Mouse (Mus musculus) heart, embryonic 14.5 days (tissue): ENCODE measurements at regions not wholly inside any gene's neighbourhood (a gene's known extent, or its start where the extent isn't known, plus 50 kb on each side); places are given as distances from the start of the nearest gene placed in this dataset.

Source experiments
- ATAC-seq: fragments of 200-750 bp; cut with Nextera tagmentation; 2 replicates; pipeline ENCODE4 v1.8.0; 2017; ENCODE audit warnings: low read depth, moderate TSS enrichment; ENCODE audit not compliant: insufficient number of reproducible peaks, insufficient read depth, low FRiP score
- H3K27ac ChIP-seq, 2 experiments: fragments of 200-500 bp in 1 of 2; fragments of 300-500 bp in 1 of 2; sonication (generic) in 1 of 2; replicated peaks in 1 of 2; 2 replicates each; pipeline ENCODE4 v1.5.1; 2012 to 2014; ENCODE audit warnings: low read depth in 2 of 2, low read length in 2 of 2, control low read depth in 1 of 2, mild to moderate bottlenecking in 1 of 2, mixed read lengths in 1 of 2; ENCODE audit not compliant: control insufficient read depth in 1 of 2, insufficient read depth in 1 of 2
- H3K27me3 ChIP-seq: fragments of 300-500 bp; sonication (generic); 2 replicates; pipeline ENCODE4 v1.6.1; 2014; ENCODE audit warnings: mild to moderate bottlenecking, low read length, control low read depth; ENCODE audit not compliant: control insufficient read depth, insufficient read depth
- H3K36me3 ChIP-seq: fragments of 300-500 bp; sonication (generic); 2 replicates; pipeline ENCODE4 v1.6.1; 2014; ENCODE audit warnings: mild to moderate bottlenecking, control low read depth, low read length, mixed read lengths; ENCODE audit not compliant: control insufficient read depth, insufficient read depth
- H3K4me1 ChIP-seq, 2 experiments: fragments of 200-500 bp in 1 of 2; fragments of 300-500 bp in 1 of 2; sonication (generic) in 1 of 2; 2 replicates each; pipeline ENCODE4 v1.6.1; 2012 to 2014; ENCODE audit warnings: low read length in 2 of 2, control low read depth in 1 of 2, mixed read lengths in 1 of 2; ENCODE audit not compliant: control insufficient read depth in 2 of 2, insufficient read depth in 2 of 2
- H3K4me2 ChIP-seq: fragments of 300-500 bp; sonication (generic); 2 replicates; pipeline ENCODE4 v1.6.1; 2014; ENCODE audit warnings: mild to moderate bottlenecking, low read length
- H3K4me3 ChIP-seq, 2 experiments: fragments of 200-500 bp in 1 of 2; fragments of 300-500 bp in 1 of 2; sonication (generic) in 1 of 2; 2 replicates each; pipeline ENCODE4 v1.5.1; 2012 to 2014; ENCODE audit warnings: low read length in 2 of 2, mild to moderate bottlenecking in 2 of 2, control low read depth in 1 of 2, low read depth in 1 of 2, moderate library complexity in 1 of 2; ENCODE audit not compliant: control insufficient read depth in 1 of 2, insufficient read depth in 1 of 2
- H3K9ac ChIP-seq: fragments of 300-500 bp; sonication (generic); 2 replicates; pipeline ENCODE4 v1.6.1; 2014; ENCODE audit warnings: mild to moderate bottlenecking, low read length
- H3K9me3 ChIP-seq: fragments of 300-500 bp; sonication (generic); 2 replicates; pipeline ENCODE4 v1.6.1; 2016; ENCODE audit warnings: low read length, control low read depth; ENCODE audit not compliant: control insufficient read depth
- WGBS: fragments of 180-500 bp; shearing (Covaris S2); extraction: QIAGEN DNeasy Blood & Tissue Kit; methylation state at CpG from one replicate; pipeline ENCODE4 v1.1.7; 2014; 5-methylcytosine and 5-hydroxymethylcytosine counted together

DNA sequence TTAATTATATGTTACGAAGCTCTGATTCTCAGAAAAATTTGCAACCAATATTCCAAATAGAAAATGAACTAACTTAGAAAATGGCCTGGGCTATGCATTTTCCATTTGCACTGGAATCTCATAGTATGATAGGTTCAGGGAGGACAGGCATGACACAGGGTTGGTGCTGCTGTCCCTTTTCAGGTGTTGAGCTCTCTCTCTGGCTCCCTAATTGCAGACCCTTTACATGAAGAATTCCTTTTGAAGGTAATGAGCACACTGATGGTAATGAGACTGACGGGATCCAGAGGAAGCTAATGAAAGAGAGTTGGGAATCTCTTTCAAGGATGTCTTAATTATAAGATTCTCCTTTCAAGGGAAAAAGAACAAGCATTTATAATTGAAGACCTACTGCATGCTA lies 87.6 kb downstream of the Serpinb8 start:
- Histone ChIP-seq H3K4me3 (no peak overlapping the region), H3K36me3 (no peaks in the 10 kb centered on the region), H3K27ac (no peak overlapping the region), H3K9me3 (no peaks in the 10 kb centered on the region), H3K9ac (no peak overlapping the region), H3K27me3 (no peaks in the 10 kb centered on the region), H3K4me1 (no peaks in the 10 kb centered on the region), H3K4me2 (no peak overlapping the region)
- no peak for ATAC-seq
- WGBS, result 76% methylated on average over 2 of the region's 2 CpGs

DNA sequence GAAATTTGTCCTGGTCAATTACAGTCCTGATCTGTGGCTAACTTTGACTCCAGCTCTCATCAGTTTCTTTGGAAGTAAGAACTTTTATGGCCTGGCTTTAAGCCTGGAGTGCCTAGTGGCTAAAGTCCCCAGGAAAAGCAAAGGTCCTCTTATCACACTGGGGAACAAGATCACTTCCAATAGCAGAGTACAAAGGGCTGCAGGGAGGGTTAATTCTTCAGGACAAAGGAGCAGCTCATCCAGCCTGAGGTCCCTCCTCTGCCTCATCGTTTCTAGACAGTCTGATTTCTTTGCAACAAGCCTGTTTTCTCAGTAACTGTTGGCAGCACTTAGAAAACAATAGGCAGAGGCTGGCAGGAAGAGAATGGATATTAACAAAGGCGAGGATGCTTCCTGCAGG lies 107.1 kb downstream of the Serpinb8 start:
- no peak overlapping the region for H3K9ac ChIP-seq
- no peak overlapping the region for H3K4me3 ChIP-seq
- no peaks in the 10 kb centered on the region for H3K4me1 ChIP-seq
- no peak for ATAC-seq
- no peaks in the 10 kb centered on the region for H3K9me3 ChIP-seq
- H3K27me3 ChIP-seq, result no peaks in the 10 kb centered on the region
- H3K27ac ChIP-seq, result no peak overlapping the region
- WGBS, result 43% methylated on average over 2 of the region's 2 CpGs
- no peak overlapping the region for H3K4me2 ChIP-seq
- H3K36me3 ChIP-seq, result no peaks in the 10 kb centered on the region

DNA sequence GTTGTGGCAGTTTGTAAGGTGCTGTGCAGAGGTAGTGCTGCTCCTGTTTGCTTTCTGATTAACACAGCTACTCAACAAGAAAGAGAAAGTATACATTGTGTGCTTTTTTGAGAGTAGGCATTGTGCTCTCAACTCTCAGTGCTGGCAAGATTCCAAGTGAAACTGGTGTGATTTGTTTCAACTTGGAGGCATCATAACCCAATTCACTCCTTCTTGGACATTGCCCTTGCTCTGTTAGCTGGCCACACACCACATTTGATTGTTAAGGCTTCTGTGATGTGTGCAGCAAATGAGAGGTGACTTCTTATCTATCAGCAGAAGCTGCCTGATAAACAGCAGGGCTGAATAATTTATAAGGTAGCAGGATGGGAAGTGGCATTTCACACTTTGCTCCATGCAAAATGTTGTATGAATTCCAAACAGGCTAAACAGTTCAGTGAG lies 116.3 kb downstream of the Serpinb8 start:
- Histone ChIP-seq H3K4me3 (no peak overlapping the region), H3K36me3 (no peaks in the 10 kb centered on the region), H3K9me3 (no peaks in the 10 kb centered on the region), H3K27ac (no peak overlapping the region), H3K4me2 (no peak overlapping the region), H3K27me3 (no peaks in the 10 kb centered on the region), H3K9ac (no peak overlapping the region), H3K4me1 (no peaks in the 10 kb centered on the region)
- ATAC-seq, result no peak

DNA sequence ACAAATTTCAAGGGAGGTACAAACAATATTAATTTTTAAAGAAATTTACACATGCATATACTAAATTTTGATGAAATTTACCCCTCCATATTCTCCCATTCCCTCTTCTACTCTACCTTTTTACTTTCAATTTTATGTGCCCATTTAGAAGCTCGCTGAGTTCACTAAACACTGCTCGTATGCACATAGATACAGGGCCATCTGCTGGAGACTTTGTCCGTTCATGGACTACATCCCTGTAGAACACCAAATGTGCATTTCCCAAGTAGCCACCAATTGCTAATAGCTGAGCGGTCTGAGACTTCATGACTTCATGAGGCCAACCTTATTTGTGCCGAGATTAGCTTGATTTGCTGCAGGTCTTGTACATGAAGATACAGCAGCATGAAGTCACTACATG lies 118.8 kb downstream of the Serpinb8 start:
- Histone ChIP-seq H3K4me3 (no peak overlapping the region), H3K9me3 (no peaks in the 10 kb centered on the region), H3K27ac (no peak overlapping the region), H3K4me2 (no peak overlapping the region), H3K36me3 (no peaks in the 10 kb centered on the region), H3K4me1 (no peaks in the 10 kb centered on the region), H3K9ac (no peak overlapping the region), H3K27me3 (no peaks in the 10 kb centered on the region)
- ATAC-seq, result no peak
- whole genome bisulfite sequencing, result 77% methylated on average over 5 of the region's 5 CpGs

DNA sequence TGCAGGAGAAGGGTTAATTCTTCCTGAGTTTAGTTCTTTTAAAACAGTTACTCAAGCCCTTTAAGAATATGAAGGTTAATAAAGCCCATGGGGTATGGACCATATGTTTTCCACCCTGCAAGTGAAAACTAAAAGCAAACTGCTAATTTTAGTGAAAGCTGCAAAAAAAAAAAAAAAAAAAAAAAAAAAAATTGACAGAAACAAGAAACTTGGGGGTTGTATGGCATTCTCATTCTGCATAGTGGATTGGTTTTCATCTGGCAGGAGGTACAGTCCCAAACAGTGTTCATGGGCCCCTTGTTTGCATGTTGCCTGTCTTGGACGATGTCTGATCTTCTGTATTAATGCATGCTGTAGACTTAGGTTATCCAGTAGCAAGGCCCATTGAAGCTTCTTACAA lies 125.1 kb downstream of the Serpinb8 start:
- WGBS, result 82% methylated on average over 1 of the region's 1 CpGs
- H3K4me1 ChIP-seq, result no peaks in the 10 kb centered on the region
- H3K9ac ChIP-seq, result no peak overlapping the region
- H3K4me3 ChIP-seq, result no peak overlapping the region
- H3K4me2 ChIP-seq, result no peak overlapping the region
- H3K27ac ChIP-seq, result no peak overlapping the region
- no peaks in the 10 kb centered on the region for H3K36me3 ChIP-seq
- H3K27me3 ChIP-seq, result no peaks in the 10 kb centered on the region
- no peak for ATAC-seq
- H3K9me3 ChIP-seq, result no peaks in the 10 kb centered on the region

DNA sequence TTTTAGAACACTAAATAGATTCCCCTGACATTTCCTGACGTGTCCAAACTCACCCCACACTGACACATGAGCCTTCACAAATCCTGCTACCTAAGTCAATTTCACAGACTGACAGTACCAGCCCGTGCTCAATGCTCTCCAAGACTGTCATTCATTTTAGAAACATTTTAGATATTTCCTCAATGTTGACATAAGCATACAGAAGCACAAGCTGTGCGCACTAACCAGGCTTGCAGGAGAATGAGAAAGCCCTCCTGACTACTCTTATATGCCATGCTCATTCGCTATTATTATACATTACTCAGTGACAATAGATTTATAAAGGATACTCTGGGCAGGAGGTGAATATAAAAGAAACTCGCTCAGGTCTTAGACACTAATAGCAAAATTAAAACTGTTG lies 129.5 kb downstream of the Serpinb8 start:
- Histone ChIP-seq H3K9ac (no peak overlapping the region), H3K4me3 (no peak overlapping the region), H3K4me2 (no peak overlapping the region), H3K4me1 (no peaks in the 10 kb centered on the region), H3K36me3 (no peaks in the 10 kb centered on the region), H3K9me3 (no peaks in the 10 kb centered on the region), H3K27ac (no peak overlapping the region), H3K27me3 (no peaks in the 10 kb centered on the region)
- no peak for ATAC-seq
- 63% methylated on average over 5 of the region's 5 CpGs for whole genome bisulfite sequencing

DNA sequence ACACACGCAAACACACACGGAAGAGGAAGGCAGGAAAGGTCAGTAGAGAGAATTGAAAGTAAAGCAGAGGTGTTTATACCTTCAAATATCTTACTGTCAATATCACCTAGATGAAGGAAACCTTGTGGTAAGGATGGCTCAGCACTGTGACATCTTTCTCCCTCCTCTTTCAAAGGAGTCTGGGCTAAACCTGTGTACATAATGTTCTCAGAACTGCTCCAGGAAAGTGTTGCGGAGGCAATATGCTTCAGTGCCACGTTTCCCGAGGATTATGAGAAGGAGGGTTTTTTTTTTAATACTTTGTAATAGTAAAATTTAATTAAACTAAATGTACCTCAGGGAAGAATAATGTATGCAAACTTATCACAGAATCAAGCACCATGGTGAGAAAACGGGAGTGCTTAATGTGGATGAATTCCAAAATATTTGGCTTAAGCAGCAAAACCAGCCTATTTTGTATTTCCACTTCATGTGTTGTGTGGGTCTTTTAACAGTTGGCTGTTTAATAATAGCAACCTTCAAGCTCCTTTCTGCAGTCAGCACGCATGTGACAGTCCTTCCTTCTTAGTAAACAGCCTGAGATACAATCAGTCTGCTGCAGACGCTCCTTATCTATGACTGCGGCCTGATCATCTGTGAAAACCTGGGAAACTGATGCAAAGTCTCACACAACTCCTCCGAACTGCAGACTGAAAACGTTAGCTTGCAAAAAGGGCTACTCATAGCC lies 138.5 kb downstream of the Serpinb8 start:
- no peaks in the 10 kb centered on the region for H3K36me3 ChIP-seq
- H3K27ac ChIP-seq, result no peak overlapping the region
- H3K9me3 ChIP-seq, result no peaks in the 10 kb centered on the region
- no peak overlapping the region for H3K9ac ChIP-seq
- 55% methylated on average over 11 of the region's 11 CpGs for WGBS
- H3K4me1 ChIP-seq, result no peaks in the 10 kb centered on the region
- no peaks in the 10 kb centered on the region for H3K27me3 ChIP-seq
- H3K4me3 ChIP-seq, result no peak overlapping the region
- H3K4me2 ChIP-seq, result no peak overlapping the region
- no peak for ATAC-seq

DNA sequence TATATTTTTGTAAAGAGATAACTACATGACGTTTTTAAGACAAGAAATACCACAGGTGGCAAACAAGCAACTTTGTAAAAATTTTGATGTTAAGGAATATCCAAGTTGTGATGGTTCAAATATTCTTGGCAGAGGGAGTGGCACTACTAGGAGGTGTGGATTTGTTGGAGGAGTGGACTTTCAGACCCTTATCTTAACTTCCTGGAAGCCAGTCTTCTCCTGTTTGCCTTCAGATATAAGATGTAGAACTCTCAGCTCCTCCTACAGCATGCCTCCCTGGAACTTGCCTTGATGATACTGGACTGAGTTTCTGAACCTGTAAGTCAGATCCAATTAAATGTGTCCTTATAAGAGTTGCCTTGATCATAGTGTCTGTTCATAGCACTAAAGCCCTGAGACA lies 175.5 kb downstream of the Serpinb8 start:
- Histone ChIP-seq H3K27me3 (no peaks in the 10 kb centered on the region), H3K4me1 (peaks cover 0 to 5% of the 10 kb centered on the region in 2 experiments; a peak in 3 of 4 replicates), H3K9me3 (no peaks in the 10 kb centered on the region), H3K4me3 (no peak overlapping the region), H3K36me3 (no peaks in the 10 kb centered on the region), H3K27ac (no peak overlapping the region), H3K4me2 (no peak overlapping the region), H3K9ac (no peak overlapping the region)
- WGBS, result 50% methylated on average over 1 of the region's 1 CpGs
- ATAC-seq, result no peak
